Mouse (Mus musculus): ENCODE data around the gene Arhgef3. TPM values are rescaled to one million over a fixed set of nuclear protein-coding genes. Genes with fewer than 3 reads are reported as not detected.

The Arhgef3 gene
- polyA plus RNA-seq, 1 experiment from 2014 or later, result 1.6 TPM

- Histone ChIP-seq H3K4me3 (no peak overlapping the region), H3K27me3 (ENCODE audit: poor library complexity, severe bottlenecking) (peaks cover 11% of the 10 kb centered on the region), H3K36me3 (replicated peaks) (no peaks in the 10 kb centered on the region), H3K27ac (no peak overlapping the region), H3K9me3 (no peaks in the 10 kb centered on the region), H3K4me1 (peaks cover 5% of the 10 kb centered on the region; the same call in 1 of the 2 replicates)
- DNase-seq (ENCODE audit: extremely low spot score, low spot score), result no peak
- WGBS, result 86% methylated on average over 3 of the region's 3 CpGs
Measured at GRCm38 (mm10) chr14:27122646-27123045, 7.9 kb downstream of the Arhgef3 start.

GRCm38 (mm10) chr14:27123543-27123942 lies 8.8 kb downstream of the Arhgef3 start:
- no peaks in the 10 kb centered on the region for H3K9me3 ChIP-seq
- 66% methylated on average over 8 of the region's 8 CpGs for WGBS
- no peak for DNase-seq (ENCODE audit: extremely low spot score, low spot score)

GRCm38 (mm10) chr14:27130031-27130430 lies 15.3 kb downstream of the Arhgef3 start:
- no peak for DNase-seq (ENCODE audit: extremely low spot score, low spot score)
- H3K4me1 ChIP-seq, result no peaks in the 10 kb centered on the region
- WGBS, result 91% methylated on average over 3 of the region's 3 CpGs
- no peak overlapping the region for H3K4me3 ChIP-seq
- H3K27me3 ChIP-seq (ENCODE audit: poor library complexity, severe bottlenecking), result no peaks in the 10 kb centered on the region
- H3K36me3 ChIP-seq (replicated peaks), result no peaks in the 10 kb centered on the region
- no peak overlapping the region for H3K27ac ChIP-seq
- no peaks in the 10 kb centered on the region for H3K9me3 ChIP-seq

More at GRCm38 (mm10) chr14:27123543-27123942, 8.8 kb downstream of the Arhgef3 start:
- Histone ChIP-seq H3K4me1 (peaks cover 5% of the 10 kb centered on the region; the same call in 1 of the 2 replicates), H3K4me3 (no peak overlapping the region), H3K27ac (no peak overlapping the region), H3K36me3 (replicated peaks) (no peaks in the 10 kb centered on the region), H3K27me3 (ENCODE audit: poor library complexity, severe bottlenecking) (peaks cover 2% of the 10 kb centered on the region; the same call in 1 of the 2 replicates)

- DNase-seq (ENCODE audit: extremely low spot score, low spot score), result no peak
- Histone ChIP-seq H3K36me3 (replicated peaks) (no peaks in the 10 kb centered on the region), H3K27me3 (ENCODE audit: poor library complexity, severe bottlenecking) (no peaks in the 10 kb centered on the region), H3K4me1 (no peaks in the 10 kb centered on the region), H3K27ac (no peak overlapping the region), H3K4me3 (no peak overlapping the region), H3K9me3 (no peaks in the 10 kb centered on the region)
- 83% methylated on average over 1 of the region's 1 CpGs for WGBS
Measured at GRCm38 (mm10) chr14:27130676-27131075, 16.0 kb downstream of the Arhgef3 start.

GRCm38 (mm10) chr14:27131521-27131920 lies 16.8 kb downstream of the Arhgef3 start:
- Histone ChIP-seq H3K9me3 (no peaks in the 10 kb centered on the region), H3K27me3 (ENCODE audit: poor library complexity, severe bottlenecking) (no peaks in the 10 kb centered on the region), H3K36me3 (replicated peaks) (no peaks in the 10 kb centered on the region), H3K4me3 (no peak overlapping the region), H3K4me1 (no peaks in the 10 kb centered on the region), H3K27ac (no peak overlapping the region)
- 70% methylated on average over 1 of the region's 1 CpGs for WGBS
- no peak for DNase-seq (ENCODE audit: extremely low spot score, low spot score)

GRCm38 (mm10) chr14:27138891-27139290 lies 24.2 kb downstream of the Arhgef3 start:
- H3K9me3 ChIP-seq, result no peaks in the 10 kb centered on the region
- H3K4me1 ChIP-seq, result no peaks in the 10 kb centered on the region
- 91% methylated on average over 9 of the region's 9 CpGs for WGBS
- no peaks in the 10 kb centered on the region for H3K36me3 ChIP-seq (replicated peaks)
- DNase-seq (ENCODE audit: extremely low spot score, low spot score), result no peak
- no peak overlapping the region for H3K4me3 ChIP-seq
- no peak overlapping the region for H3K27ac ChIP-seq
- no peaks in the 10 kb centered on the region for H3K27me3 ChIP-seq (ENCODE audit: poor library complexity, severe bottlenecking)

GRCm38 (mm10) chr14:27139968-27140367 lies 25.3 kb downstream of the Arhgef3 start:
- peaks cover 2% of the 10 kb centered on the region; the same call in 1 of the 2 replicates for H3K4me1 ChIP-seq

GRCm38 (mm10) chr14:27141486-27141885 lies 26.8 kb downstream of the Arhgef3 start:
- H3K4me1 ChIP-seq, result peaks cover 9% of the 10 kb centered on the region; the same call in 1 of the 2 replicates
- H3K36me3 ChIP-seq (replicated peaks), result no peaks in the 10 kb centered on the region
- H3K4me3 ChIP-seq, result no peak overlapping the region
- DNase-seq (ENCODE audit: extremely low spot score, low spot score), result no peak
- H3K9me3 ChIP-seq, result no peaks in the 10 kb centered on the region
- H3K27ac ChIP-seq, result no peak overlapping the region
- WGBS, result 25% methylated on average over 3 of the region's 3 CpGs
- H3K27me3 ChIP-seq (ENCODE audit: poor library complexity, severe bottlenecking), result no peaks in the 10 kb centered on the region

More at GRCm38 (mm10) chr14:27139968-27140367, 25.3 kb downstream of the Arhgef3 start:
- 85% methylated on average over 3 of the region's 3 CpGs for WGBS
- Histone ChIP-seq H3K27ac (no peak overlapping the region), H3K36me3 (replicated peaks) (no peaks in the 10 kb centered on the region), H3K9me3 (no peaks in the 10 kb centered on the region), H3K27me3 (ENCODE audit: poor library complexity, severe bottlenecking) (no peaks in the 10 kb centered on the region), H3K4me3 (no peak overlapping the region)
- no peak for DNase-seq (ENCODE audit: extremely low spot score, low spot score)

GRCm38 (mm10) chr14:27142680-27143079 lies 28.0 kb downstream of the Arhgef3 start:
- H3K9me3 ChIP-seq, result no peaks in the 10 kb centered on the region
- no peak overlapping the region for H3K4me3 ChIP-seq
- WGBS, result 89% methylated on average over 5 of the region's 5 CpGs

GRCm38 (mm10) chr14:27145171-27146045 lies 30.7 kb downstream of the Arhgef3 start:
- no peak overlapping the region for H3K4me3 ChIP-seq
- no peaks in the 10 kb centered on the region for H3K36me3 ChIP-seq (replicated peaks)
- 0 out of 2 replicates have a peak overlapping the region, but pooled peaks have one; percentile 33 for H3K27ac ChIP-seq
- peaks cover 9% of the 10 kb centered on the region; the same call in 1 of the 2 replicates for H3K4me1 ChIP-seq
- 64% methylated on average over 8 of the region's 8 CpGs for WGBS
- H3K9me3 ChIP-seq, result no peaks in the 10 kb centered on the region
- H3K27me3 ChIP-seq (ENCODE audit: poor library complexity, severe bottlenecking), result no peaks in the 10 kb centered on the region
- no peak for DNase-seq (ENCODE audit: extremely low spot score, low spot score)

More at GRCm38 (mm10) chr14:27142680-27143079, 28.0 kb downstream of the Arhgef3 start:
- Histone ChIP-seq H3K4me1 (peaks cover 9% of the 10 kb centered on the region; the same call in 1 of the 2 replicates), H3K27me3 (ENCODE audit: poor library complexity, severe bottlenecking) (no peaks in the 10 kb centered on the region), H3K27ac (no peak overlapping the region), H3K36me3 (replicated peaks) (no peaks in the 10 kb centered on the region)
- DNase-seq (ENCODE audit: extremely low spot score, low spot score), result no peak

- peaks cover 17% of the 10 kb centered on the region; the same call in 1 of the 2 replicates for H3K4me1 ChIP-seq
- H3K27ac ChIP-seq, result no peak overlapping the region
- H3K9me3 ChIP-seq, result no peaks in the 10 kb centered on the region
- H3K4me3 ChIP-seq, result no peak overlapping the region
- 90% methylated on average over 7 of the region's 7 CpGs for WGBS
- no peaks in the 10 kb centered on the region for H3K36me3 ChIP-seq (replicated peaks)
- no peaks in the 10 kb centered on the region for H3K27me3 ChIP-seq (ENCODE audit: poor library complexity, severe bottlenecking)
- DNase-seq (ENCODE audit: extremely low spot score, low spot score), result no peak
Measured at GRCm38 (mm10) chr14:27147726-27148125, 33.0 kb downstream of the Arhgef3 start.

GRCm38 (mm10) chr14:27149401-27149800 lies 34.7 kb downstream of the Arhgef3 start:
- H3K27ac ChIP-seq, result no peak overlapping the region
- no peaks in the 10 kb centered on the region for H3K36me3 ChIP-seq (replicated peaks)
- no peak overlapping the region for H3K4me3 ChIP-seq
- WGBS, result 94% methylated on average over 5 of the region's 5 CpGs
- H3K9me3 ChIP-seq, result no peaks in the 10 kb centered on the region
- H3K27me3 ChIP-seq (ENCODE audit: poor library complexity, severe bottlenecking), result no peaks in the 10 kb centered on the region
- no peak for DNase-seq (ENCODE audit: extremely low spot score, low spot score)
- peaks cover 17% of the 10 kb centered on the region; the same call in 1 of the 2 replicates for H3K4me1 ChIP-seq

- Histone ChIP-seq H3K4me3 (no peak overlapping the region), H3K27ac (no peak overlapping the region), H3K4me1 (peaks cover 14% of the 10 kb centered on the region; the same call in 1 of the 2 replicates), H3K36me3 (replicated peaks) (no peaks in the 10 kb centered on the region), H3K9me3 (no peaks in the 10 kb centered on the region), H3K27me3 (ENCODE audit: poor library complexity, severe bottlenecking) (no peaks in the 10 kb centered on the region)
- 77% methylated on average over 6 of the region's 6 CpGs for WGBS
- no peak for DNase-seq (ENCODE audit: extremely low spot score, low spot score)
Measured at GRCm38 (mm10) chr14:27150011-27150640, 35.4 kb downstream of the Arhgef3 start.
